Mouse (Mus musculus) MEL (cell line): ENCODE data around the gene Gm11168.
"Not testable (repeated sequence)": the region's sequence is repeated elsewhere in the genome, so short reads cannot be mapped to it uniquely, and the experiment has no call there.

Experiments
- CHD2 ChIP-seq: IDR thresholded peaks from 2 replicates; pipeline ENCODE4 v1.6.1; 2011; ENCODE audit warnings: low read length, improper control_type of control experiment
- CTCF ChIP-seq, 3 experiments: IDR thresholded peaks in 2 of 3; conservative IDR thresholded peaks in 1 of 3; 2 replicates each; pipeline ENCODE4 v1.5.1; 2011 to 2012; ENCODE audit warnings: low read length in 3 of 3, low read depth in 2 of 3, mild to moderate bottlenecking in 2 of 3, improper control_type of control experiment in 1 of 3, inconsistent platforms in 1 of 3, mixed read lengths in 1 of 3, moderate library complexity in 1 of 3; ENCODE audit not compliant: control insufficient read depth in 1 of 3, insufficient read depth in 1 of 3, poor library complexity in 1 of 3, severe bottlenecking in 1 of 3
- EP300 ChIP-seq, 2 experiments: IDR thresholded peaks; 2 replicates each; pipeline ENCODE4 v1.6.1; 2011; ENCODE audit warnings: improper control_type of control experiment in 2 of 2, low read length in 2 of 2, low read depth in 1 of 2, mild to moderate bottlenecking in 1 of 2
- NELFE ChIP-seq: IDR thresholded peaks from 2 replicates; pipeline ENCODE4 v1.6.1; 2011; ENCODE audit warnings: low read depth, low read length, improper control_type of control experiment
- POLR2A ChIP-seq, 2 experiments: IDR thresholded peaks; 2 replicates each; pipeline ENCODE4 v1.6.1; 2011 to 2012; ENCODE audit warnings: low read length in 2 of 2, mild to moderate bottlenecking in 2 of 2, control low read depth in 1 of 2, improper control_type of control experiment in 1 of 2, low read depth in 1 of 2, moderate library complexity in 1 of 2; ENCODE audit not compliant: control insufficient read depth in 1 of 2, insufficient read depth in 1 of 2, poor library complexity in 1 of 2
- RAD21 ChIP-seq: IDR thresholded peaks from 2 replicates; pipeline ENCODE4 v1.6.1; 2011; ENCODE audit warnings: mild to moderate bottlenecking, low read depth, low read length, improper control_type of control experiment
- TCF12 ChIP-seq: IDR thresholded peaks from 2 replicates; pipeline ENCODE4 v1.6.1; 2014; ENCODE audit warnings: low read depth, mild to moderate bottlenecking, inconsistent platforms, low read length, improper control_type of control experiment, moderate library complexity
- UBTF ChIP-seq: IDR thresholded peaks from 2 replicates; pipeline ENCODE4 v1.6.1; 2012; ENCODE audit warnings: low read depth, mild to moderate bottlenecking, inconsistent platforms, low read length, improper control_type of control experiment, moderate library complexity, borderline replicate concordance; ENCODE audit not compliant: insufficient read depth
- USF1 ChIP-seq: IDR thresholded peaks from 2 replicates; pipeline ENCODE4 v1.6.1; 2014; ENCODE audit warnings: low read depth, mild to moderate bottlenecking, inconsistent platforms, low read length, improper control_type of control experiment, moderate library complexity
- ZKSCAN1 ChIP-seq: IDR thresholded peaks from 2 replicates; pipeline ENCODE4 v1.6.1; 2012; ENCODE audit warnings: low read depth, mild to moderate bottlenecking, inconsistent platforms, low read length, improper control_type of control experiment, moderate library complexity

- TF ChIP-seq NELFE; POLR2A (IDR thresholded peaks at IDR 0.05; ENCODE audit: control insufficient read depth in 1 of 2, insufficient read depth in 1 of 2, low read depth in 1 of 2, low read length in 2 of 2, poor library complexity in 1 of 2); CTCF (IDR thresholded peaks at IDR 0.05 in 2 of 3, conservative IDR thresholded peaks at IDR 0.05 in 1 of 3; ENCODE audit: control insufficient read depth in 1 of 3, insufficient read depth in 1 of 3, low read depth in 2 of 3, low read length in 3 of 3, poor library complexity in 1 of 3, severe bottlenecking in 1 of 3); TCF12; UBTF; CHD2; RAD21; USF1; EP300 (IDR thresholded peaks at IDR 0.05; ENCODE audit: low read depth in 1 of 2, low read length in 2 of 2); ZKSCAN1: not testable (repeated sequence)
Measured at GRCm38 (mm10) chr9:3023985-3024648, 21.0 kb downstream of the Gm11168 start.
